Mouse (Mus musculus) small intestine, adult 2 months (tissue): ENCODE data around the gene Kif1bp. TPM values are rescaled to one million over a fixed set of nuclear protein-coding genes. Genes with fewer than 3 reads are reported as not detected.

ENCODE experiments used
- H3K27ac ChIP-seq: fragments of 200-500 bp; 2 replicates; pipeline ENCODE4 v1.5.1; 2012; ENCODE audit warnings: low read depth, low read length, control low read depth, inconsistent platforms; ENCODE audit not compliant: insufficient read depth
- H3K27me3 ChIP-seq: fragments of 200-500 bp; 2 replicates; pipeline ENCODE4 v1.6.1; 2012; ENCODE audit warnings: mild to moderate bottlenecking, moderate library complexity, low read length, inconsistent platforms; ENCODE audit not compliant: control insufficient read depth, insufficient read depth
- H3K36me3 ChIP-seq: fragments of 200-500 bp; 2 replicates; pipeline ENCODE4 v1.6.1; 2012; ENCODE audit warnings: mild to moderate bottlenecking, low read length, control low read depth, inconsistent platforms; ENCODE audit not compliant: control insufficient read depth, insufficient read depth
- H3K4me1 ChIP-seq: fragments of 200-500 bp; 2 replicates; pipeline ENCODE4 v1.6.1; 2012; ENCODE audit warnings: low read length, inconsistent platforms, mixed read lengths; ENCODE audit not compliant: control insufficient read depth, insufficient read depth, insufficient read length
- H3K4me3 ChIP-seq: fragments of 200-500 bp; 2 replicates; pipeline ENCODE4 v1.5.1; 2012; ENCODE audit warnings: low read depth, mild to moderate bottlenecking, control low read depth, inconsistent platforms, low read length, moderate library complexity
- CTCF ChIP-seq: fragments of 200-500 bp; IDR thresholded peaks from 2 replicates; pipeline ENCODE4 v1.5.1; 2012; ENCODE audit warnings: low read depth, mild to moderate bottlenecking, control low read depth, inconsistent platforms, low read length, moderate library complexity, mixed read lengths; ENCODE audit not compliant: insufficient replicate concordance, insufficient read length; ENCODE audit errors: extremely low read depth
- POLR2A ChIP-seq: fragments of 200-500 bp; IDR thresholded peaks from 2 replicates; pipeline ENCODE4 v1.6.1; 2012; ENCODE audit warnings: low read depth, mild to moderate bottlenecking, control low read depth, inconsistent platforms, low read length, moderate library complexity
- whole genome bisulfite sequencing: fragments of 180-500 bp; shearing (Covaris S2); methylation state at CpG from one replicate; pipeline ENCODE4 v1.1.7; 2018; 5-methylcytosine and 5-hydroxymethylcytosine counted together
- polyA plus RNA-seq: library from polyadenylated mRNA; depleted of rRNA; stranded (reverse); fragments of >200 nt; gene quantifications from 2 replicates; pipeline ENCODE4 v1.2.3, GENCODE M21; 2012

Gene Kif1bp
- polyA plus RNA-seq, 1 experiment, result 21.0 TPM

GRCm38 (mm10) chr10:62553611-62554091, 24.6 kb downstream of the Kif1bp start:
- TF ChIP-seq CTCF (no peak), POLR2A (0 out of 2 replicates have a peak, but pooled peaks have one; percentile 25)
- Histone ChIP-seq H3K27me3 (no peaks in the 10 kb centered on the region), H3K36me3 (0 out of 2 replicates have a peak, but pooled peaks cover under 1% of the 10 kb centered on the region), H3K27ac (peak overlapping the region; percentile 13; the same call in 1 of the 2 replicates), H3K4me1 (no peaks in the 10 kb centered on the region; the same call in 1 of the 2 replicates), H3K4me3 (no peak overlapping the region)
- WGBS, result 60% methylated on average over 12 of the region's 12 CpGs

DNA sequence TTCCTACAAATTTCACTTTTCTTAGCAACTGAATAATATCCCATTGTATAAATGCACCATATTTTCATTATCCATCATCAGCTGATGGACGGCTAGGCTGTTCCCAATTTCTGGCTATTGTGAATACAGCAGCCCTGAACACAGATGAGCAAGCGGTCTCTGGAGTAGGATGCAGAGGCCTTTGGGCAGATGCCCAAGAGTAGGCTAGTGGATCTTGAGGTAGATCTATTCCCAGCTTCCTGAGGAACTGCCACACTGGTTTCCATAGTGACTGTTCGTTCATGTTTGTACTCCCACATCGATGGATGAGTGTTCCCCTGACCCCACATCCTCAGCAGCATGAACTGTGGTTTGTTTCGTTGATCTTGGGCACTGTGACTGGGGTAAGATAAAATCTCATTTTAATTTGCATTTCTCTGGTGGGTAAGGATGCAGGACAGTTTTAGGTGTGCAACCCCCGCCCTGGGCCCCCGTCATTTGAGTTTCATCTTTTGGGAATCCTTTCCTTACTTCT, 27.4 kb downstream of the Kif1bp start:
- Histone ChIP-seq H3K27me3 (no peaks in the 10 kb centered on the region), H3K36me3 (no peaks in the 10 kb centered on the region), H3K4me1 (no peaks in the 10 kb centered on the region; the same call in 1 of the 2 replicates), H3K4me3 (no peak overlapping the region), H3K27ac (no peak overlapping the region)
- WGBS, result 73% methylated on average over 7 of the region's 7 CpGs
- no peak for TF ChIP-seq POLR2A
- TF ChIP-seq CTCF, result no peak

DNA sequence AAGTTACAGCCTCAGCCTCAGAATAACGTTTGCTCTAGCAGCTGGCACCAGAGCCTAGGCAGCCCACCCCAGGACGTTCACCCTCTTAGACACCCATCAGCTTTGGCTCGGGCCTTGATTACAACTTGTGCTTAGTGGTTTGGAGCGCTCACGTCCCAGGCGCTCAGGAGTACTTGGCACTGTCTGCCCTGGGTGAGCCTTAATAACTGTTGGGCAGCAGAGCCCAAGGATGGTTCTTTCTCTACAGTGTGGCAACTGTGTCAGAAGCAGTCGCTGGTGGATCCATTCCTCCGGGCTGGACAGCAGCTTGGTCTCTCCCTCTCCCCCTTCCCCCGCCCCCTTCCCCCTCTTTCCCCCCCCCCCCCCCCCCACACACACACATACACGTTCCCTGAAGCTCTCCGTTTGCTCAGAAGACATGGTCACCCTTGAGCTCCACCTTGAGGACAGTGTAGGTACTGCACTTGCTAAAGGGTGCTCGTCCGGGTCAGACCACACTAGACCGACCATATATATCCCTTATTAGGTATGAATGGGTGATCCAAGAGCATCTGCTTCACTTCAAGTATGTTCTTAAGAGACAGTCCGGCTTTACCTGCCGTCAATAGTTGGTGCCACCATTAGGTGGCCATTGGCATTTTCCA, 28.6 kb downstream of the Kif1bp start:
- Histone ChIP-seq H3K36me3 (no peaks in the 10 kb centered on the region), H3K27ac (no peak overlapping the region), H3K4me3 (no peak overlapping the region), H3K4me1 (no peaks in the 10 kb centered on the region; the same call in 1 of the 2 replicates), H3K27me3 (no peaks in the 10 kb centered on the region)
- peak; percentile 67; the same call in 1 of the 2 replicates for TF ChIP-seq CTCF
- no peak for TF ChIP-seq POLR2A
- 19% methylated on average over 14 of the region's 16 CpGs for WGBS

DNA sequence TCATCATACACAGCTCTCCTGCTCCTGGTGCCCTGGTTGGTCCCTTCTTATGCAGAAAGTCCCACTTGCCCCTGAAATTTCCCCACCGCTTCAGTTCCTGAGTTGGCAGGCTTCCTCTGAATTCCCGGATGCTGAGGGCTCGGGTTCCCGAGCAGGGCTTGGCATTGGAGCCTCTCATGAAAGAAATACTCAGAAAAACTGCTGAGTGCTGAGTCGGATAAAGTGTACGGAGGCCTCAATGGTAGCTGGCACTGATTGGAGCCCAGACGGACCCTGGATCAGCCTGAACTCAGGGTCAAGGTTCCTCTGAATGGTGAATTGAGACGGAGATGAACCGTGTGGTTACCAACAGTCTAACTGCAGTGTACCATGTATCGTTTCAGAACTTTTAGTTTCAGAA, 31.8 kb downstream of the Kif1bp start:
- H3K27me3 ChIP-seq, result no peaks in the 10 kb centered on the region
- no peak overlapping the region for H3K27ac ChIP-seq
- no peak overlapping the region for H3K4me3 ChIP-seq
- TF ChIP-seq POLR2A (no peak), CTCF (no peak)
- H3K4me1 ChIP-seq, result no peaks in the 10 kb centered on the region; the same call in 1 of the 2 replicates
- no peaks in the 10 kb centered on the region for H3K36me3 ChIP-seq
- 65% methylated on average over 10 of the region's 10 CpGs for WGBS

DNA sequence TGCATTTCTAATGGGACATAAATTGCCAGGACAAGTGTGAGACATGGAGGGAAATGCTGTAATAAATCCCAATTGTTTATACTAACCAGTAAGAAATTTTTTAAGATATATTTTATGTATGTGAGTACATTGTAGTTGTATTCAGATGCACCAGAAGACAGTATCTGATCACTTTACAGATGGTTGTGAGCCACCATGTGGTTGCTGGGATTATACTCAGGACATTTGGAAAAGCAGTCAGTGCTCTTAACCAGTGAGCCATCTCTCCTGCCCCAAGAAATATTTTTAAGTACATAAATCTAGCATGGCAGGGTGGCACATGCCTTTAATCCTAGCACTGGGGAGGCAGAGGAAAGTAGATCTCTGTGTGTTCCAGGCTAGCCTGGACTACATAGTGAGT, 32.5 kb downstream of the Kif1bp start:
- TF ChIP-seq CTCF (no peak), POLR2A (no peak)
- Histone ChIP-seq H3K4me3 (no peak overlapping the region), H3K4me1 (no peaks in the 10 kb centered on the region; the same call in 1 of the 2 replicates), H3K27me3 (no peaks in the 10 kb centered on the region), H3K27ac (no peak overlapping the region), H3K36me3 (no peaks in the 10 kb centered on the region)

GRCm38 (mm10) chr10:62544316-62544715, 33.9 kb downstream of the Kif1bp start:
- Histone ChIP-seq H3K4me1 (no peaks in the 10 kb centered on the region), H3K4me3 (no peak overlapping the region), H3K27me3 (no peaks in the 10 kb centered on the region), H3K27ac (peak overlapping the region; percentile 84; the same call in 1 of the 2 replicates), H3K36me3 (no peaks in the 10 kb centered on the region)
- no peak for TF ChIP-seq POLR2A
- TF ChIP-seq CTCF, result no peak
- WGBS, result 83% methylated on average over 4 of the region's 4 CpGs

- no peaks in the 10 kb centered on the region for H3K36me3 ChIP-seq
- H3K27me3 ChIP-seq, result no peaks in the 10 kb centered on the region
- peak overlapping the region; percentile 84 for H3K27ac ChIP-seq
- no peaks in the 10 kb centered on the region for H3K4me1 ChIP-seq
- WGBS, result 67% methylated on average over 12 of the region's 12 CpGs
- no peak overlapping the region for H3K4me3 ChIP-seq
- TF ChIP-seq POLR2A, result no peak
- TF ChIP-seq CTCF, result no peak
Measured at GRCm38 (mm10) chr10:62543399-62543808, 34.9 kb downstream of the Kif1bp start.

- H3K36me3 ChIP-seq, result no peaks in the 10 kb centered on the region
- H3K27me3 ChIP-seq, result no peaks in the 10 kb centered on the region
- WGBS, result 88% methylated on average over 8 of the region's 8 CpGs
- no peaks in the 10 kb centered on the region for H3K4me1 ChIP-seq
- TF ChIP-seq CTCF (no peak), POLR2A (no peak)
- H3K4me3 ChIP-seq, result no peak overlapping the region
- H3K27ac ChIP-seq, result peak overlapping the region; percentile 84
Measured at GRCm38 (mm10) chr10:62542928-62543327, 35.3 kb downstream of the Kif1bp start.
